Mouse (Mus musculus): ENCODE results near the gene Acss1. TPM values are rescaled to one million over a fixed set of nuclear protein-coding genes. Genes with fewer than 3 reads are reported as not detected.
A peak's percentile ranks its signal among the peaks of the same experiment; 100 is the strongest.

Acss1 gene
- polyA plus RNA-seq, 1 experiment from 2014 or later: 11.3 TPM

DNA sequence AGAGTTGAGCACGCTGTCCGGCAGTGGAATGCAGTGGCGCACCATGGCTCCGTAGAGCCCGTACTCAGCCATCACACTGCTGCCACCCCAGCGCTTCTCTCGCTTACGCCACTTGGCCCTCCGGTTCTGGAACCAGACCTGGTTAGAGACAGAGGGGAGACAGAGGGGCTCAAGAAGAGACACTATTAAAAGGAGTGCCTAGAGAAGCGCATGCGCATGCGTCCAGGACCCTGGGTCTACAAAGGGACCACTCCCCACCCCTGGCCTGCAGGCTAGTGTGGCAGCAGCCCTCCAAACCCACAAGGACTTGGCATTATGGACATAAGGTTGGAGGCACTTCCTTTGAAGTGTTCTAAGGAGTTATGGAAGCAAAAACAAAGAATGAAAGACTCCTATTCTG, 16.2 kb upstream of the Acss1 start:
- no peak overlapping the region for H3K27ac ChIP-seq (ENCODE audit: low read length)
- no peak overlapping the region for H3K4me2 ChIP-seq (ENCODE audit: low read depth, low read length)
- no peak for ATAC-seq (ENCODE audit: low read depth)
- no peaks in the 10 kb centered on the region for H3K9me3 ChIP-seq (ENCODE audit: control insufficient read depth, low read length)
- WGBS: 77% methylated on average over 12 of the region's 12 CpGs
- H3K27me3 ChIP-seq (ENCODE audit: control insufficient read depth, insufficient read depth, low read depth, low read length): peaks cover 30% of the 10 kb centered on the region
- H3K4me1 ChIP-seq (replicated peaks; ENCODE audit: control insufficient read depth, insufficient read depth, low read length): 0 out of 2 replicates have a peak, but pooled peaks cover 3% of the 10 kb centered on the region
- no peak overlapping the region for H3K4me3 ChIP-seq (ENCODE audit: low read length)
- no peaks in the 10 kb centered on the region for H3K36me3 ChIP-seq (ENCODE audit: control insufficient read depth, insufficient read depth, low read length)
- no peak overlapping the region for H3K9ac ChIP-seq (ENCODE audit: low read length)

GRCm38 (mm10) chr2:150681581-150681980, 13.3 kb upstream of the Acss1 start:
- H3K27ac ChIP-seq (ENCODE audit: low read length): no peak overlapping the region
- no peaks in the 10 kb centered on the region for H3K4me1 ChIP-seq (replicated peaks; ENCODE audit: control insufficient read depth, insufficient read depth, low read length)
- H3K9ac ChIP-seq (ENCODE audit: low read length): no peak overlapping the region
- H3K9me3 ChIP-seq (ENCODE audit: control insufficient read depth, low read length): no peaks in the 10 kb centered on the region
- WGBS: 41% methylated on average over 4 of the region's 4 CpGs
- no peak overlapping the region for H3K4me2 ChIP-seq (ENCODE audit: low read depth, low read length)
- H3K36me3 ChIP-seq (ENCODE audit: control insufficient read depth, insufficient read depth, low read length): no peaks in the 10 kb centered on the region
- ATAC-seq (ENCODE audit: low read depth): no peak
- no peak overlapping the region for H3K4me3 ChIP-seq (ENCODE audit: low read length)
- peaks cover 4% of the 10 kb centered on the region for H3K27me3 ChIP-seq (ENCODE audit: control insufficient read depth, insufficient read depth, low read depth, low read length)

- H3K4me2 ChIP-seq (ENCODE audit: low read depth, low read length): no peak overlapping the region
- 0% methylated on average over 3 of the region's 3 CpGs for WGBS
- ATAC-seq (ENCODE audit: low read depth): no peak
- H3K36me3 ChIP-seq (ENCODE audit: control insufficient read depth, insufficient read depth, low read length): no peaks in the 10 kb centered on the region
- H3K9ac ChIP-seq (ENCODE audit: low read length): no peak overlapping the region
- H3K4me3 ChIP-seq (ENCODE audit: low read length): no peak overlapping the region
- H3K27me3 ChIP-seq (ENCODE audit: control insufficient read depth, insufficient read depth, low read depth, low read length): no peaks in the 10 kb centered on the region
- no peaks in the 10 kb centered on the region for H3K9me3 ChIP-seq (ENCODE audit: control insufficient read depth, low read length)
- no peak overlapping the region for H3K27ac ChIP-seq (ENCODE audit: low read length)
- no peaks in the 10 kb centered on the region for H3K4me1 ChIP-seq (replicated peaks; ENCODE audit: control insufficient read depth, insufficient read depth, low read length)
Observed at GRCm38 (mm10) chr2:150678392-150678791, 10.1 kb upstream of the Acss1 start.

GRCm38 (mm10) chr2:150675525-150675924, 7.2 kb upstream of the Acss1 start:
- no peak overlapping the region for H3K27ac ChIP-seq (ENCODE audit: low read length)
- no peak for ATAC-seq (ENCODE audit: low read depth)
- no peak overlapping the region for H3K4me2 ChIP-seq (ENCODE audit: low read depth, low read length)
- H3K9ac ChIP-seq (ENCODE audit: low read length): no peak overlapping the region
- H3K36me3 ChIP-seq (ENCODE audit: control insufficient read depth, insufficient read depth, low read length): no peaks in the 10 kb centered on the region
- WGBS: 17% methylated on average over 1 of the region's 1 CpGs
- H3K4me3 ChIP-seq (ENCODE audit: low read length): no peak overlapping the region
- H3K9me3 ChIP-seq (ENCODE audit: control insufficient read depth, low read length): no peaks in the 10 kb centered on the region
- no peaks in the 10 kb centered on the region for H3K27me3 ChIP-seq (ENCODE audit: control insufficient read depth, insufficient read depth, low read depth, low read length)
- no peaks in the 10 kb centered on the region for H3K4me1 ChIP-seq (replicated peaks; ENCODE audit: control insufficient read depth, insufficient read depth, low read length)

DNA sequence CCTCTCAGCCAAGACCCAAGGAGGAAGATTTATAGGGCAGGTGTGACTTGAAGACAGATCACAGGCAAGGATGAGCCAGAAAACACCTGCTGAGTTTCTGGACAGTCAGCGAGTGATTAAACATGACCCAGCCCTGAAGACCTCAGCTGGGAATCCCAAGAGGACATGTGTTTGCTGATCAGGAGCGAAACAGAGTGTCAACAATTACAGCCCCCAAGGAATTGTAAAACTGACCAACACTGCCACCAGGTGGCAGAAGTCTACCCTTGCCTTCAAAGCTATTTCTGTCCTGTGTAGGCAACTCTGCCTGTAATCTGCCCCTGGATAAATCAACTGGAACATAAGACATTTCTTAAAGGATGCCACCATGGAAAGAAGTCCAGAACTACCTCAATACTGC, 6.6 kb upstream of the Acss1 start:
- H3K4me3 ChIP-seq (ENCODE audit: low read length): no peak overlapping the region
- no peaks in the 10 kb centered on the region for H3K9me3 ChIP-seq (ENCODE audit: control insufficient read depth, low read length)
- H3K9ac ChIP-seq (ENCODE audit: low read length): no peak overlapping the region
- H3K27me3 ChIP-seq (ENCODE audit: control insufficient read depth, insufficient read depth, low read depth, low read length): no peaks in the 10 kb centered on the region
- H3K4me1 ChIP-seq (replicated peaks; ENCODE audit: control insufficient read depth, insufficient read depth, low read length): no peaks in the 10 kb centered on the region
- H3K27ac ChIP-seq (ENCODE audit: low read length): no peak overlapping the region
- no peaks in the 10 kb centered on the region for H3K36me3 ChIP-seq (ENCODE audit: control insufficient read depth, insufficient read depth, low read length)
- 2% methylated on average over 2 of the region's 2 CpGs for WGBS
- no peak overlapping the region for H3K4me2 ChIP-seq (ENCODE audit: low read depth, low read length)
- ATAC-seq (ENCODE audit: low read depth): peak; percentile 48

DNA sequence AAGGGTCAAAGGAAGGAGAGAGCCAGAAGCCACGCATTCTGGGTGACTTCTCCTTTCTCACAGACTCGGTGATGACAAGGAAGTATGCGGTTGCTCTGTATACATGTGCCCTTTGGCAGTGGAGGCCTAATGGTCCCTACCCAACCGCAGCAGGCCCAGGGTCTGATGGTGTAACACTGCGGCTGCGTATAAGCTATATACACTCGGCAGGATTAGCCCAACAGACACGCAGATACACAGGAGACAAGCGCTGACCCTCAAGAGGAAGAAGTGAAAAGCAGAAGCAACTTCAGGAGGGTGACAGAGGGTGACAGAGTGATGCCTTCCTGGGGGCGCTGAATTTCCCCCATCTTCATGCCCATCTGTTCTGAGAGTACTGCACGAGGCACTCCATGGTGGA, 5.6 kb upstream of the Acss1 start:
- ATAC-seq (ENCODE audit: low read depth): no peak; the same call in 1 of the 2 replicates
- H3K27me3 ChIP-seq (ENCODE audit: control insufficient read depth, insufficient read depth, low read depth, low read length): no peaks in the 10 kb centered on the region
- no peak overlapping the region for H3K9ac ChIP-seq (ENCODE audit: low read length)
- H3K9me3 ChIP-seq (ENCODE audit: control insufficient read depth, low read length): no peaks in the 10 kb centered on the region
- H3K36me3 ChIP-seq (ENCODE audit: control insufficient read depth, insufficient read depth, low read length): no peaks in the 10 kb centered on the region
- no peak overlapping the region for H3K4me2 ChIP-seq (ENCODE audit: low read depth, low read length)
- peaks cover 4% of the 10 kb centered on the region for H3K4me1 ChIP-seq (replicated peaks; ENCODE audit: control insufficient read depth, insufficient read depth, low read length)
- H3K27ac ChIP-seq (ENCODE audit: low read length): no peak overlapping the region
- no peak overlapping the region for H3K4me3 ChIP-seq (ENCODE audit: low read length)
- 81% methylated on average over 11 of the region's 11 CpGs for WGBS

- Histone ChIP-seq H3K4me1 (replicated peaks; ENCODE audit: control insufficient read depth, insufficient read depth, low read length) (peaks cover 16% of the 10 kb centered on the region), H3K4me3 (ENCODE audit: low read length) (no peak overlapping the region), H3K27me3 (ENCODE audit: control insufficient read depth, insufficient read depth, low read depth, low read length) (peaks cover 2% of the 10 kb centered on the region; the same call in 1 of the 2 replicates), H3K9ac (ENCODE audit: low read length) (no peak overlapping the region), H3K9me3 (ENCODE audit: control insufficient read depth, low read length) (no peaks in the 10 kb centered on the region), H3K4me2 (ENCODE audit: low read depth, low read length) (no peak overlapping the region), H3K36me3 (ENCODE audit: control insufficient read depth, insufficient read depth, low read length) (no peaks in the 10 kb centered on the region), H3K27ac (ENCODE audit: low read length) (no peak overlapping the region)
- ATAC-seq (ENCODE audit: low read depth): no peak
- 62% methylated on average over 8 of the region's 8 CpGs for WGBS
Observed at GRCm38 (mm10) chr2:150671609-150672290, 3.5 kb upstream of the Acss1 start.

GRCm38 (mm10) chr2:150670926-150671325, 2.6 kb upstream of the Acss1 start:
- no peak overlapping the region for H3K9ac ChIP-seq (ENCODE audit: low read length)
- peaks cover 2% of the 10 kb centered on the region; the same call in 1 of the 2 replicates for H3K27me3 ChIP-seq (ENCODE audit: control insufficient read depth, insufficient read depth, low read depth, low read length)
- ATAC-seq (ENCODE audit: low read depth): no peak
- 75% methylated on average over 1 of the region's 1 CpGs for whole genome bisulfite sequencing
- no peak overlapping the region for H3K4me2 ChIP-seq (ENCODE audit: low read depth, low read length)
- peaks cover 16% of the 10 kb centered on the region for H3K4me1 ChIP-seq (replicated peaks; ENCODE audit: control insufficient read depth, insufficient read depth, low read length)
- H3K9me3 ChIP-seq (ENCODE audit: control insufficient read depth, low read length): no peaks in the 10 kb centered on the region
- H3K4me3 ChIP-seq (ENCODE audit: low read length): no peak overlapping the region
- no peak overlapping the region for H3K27ac ChIP-seq (ENCODE audit: low read length)
- no peaks in the 10 kb centered on the region for H3K36me3 ChIP-seq (ENCODE audit: control insufficient read depth, insufficient read depth, low read length)

DNA sequence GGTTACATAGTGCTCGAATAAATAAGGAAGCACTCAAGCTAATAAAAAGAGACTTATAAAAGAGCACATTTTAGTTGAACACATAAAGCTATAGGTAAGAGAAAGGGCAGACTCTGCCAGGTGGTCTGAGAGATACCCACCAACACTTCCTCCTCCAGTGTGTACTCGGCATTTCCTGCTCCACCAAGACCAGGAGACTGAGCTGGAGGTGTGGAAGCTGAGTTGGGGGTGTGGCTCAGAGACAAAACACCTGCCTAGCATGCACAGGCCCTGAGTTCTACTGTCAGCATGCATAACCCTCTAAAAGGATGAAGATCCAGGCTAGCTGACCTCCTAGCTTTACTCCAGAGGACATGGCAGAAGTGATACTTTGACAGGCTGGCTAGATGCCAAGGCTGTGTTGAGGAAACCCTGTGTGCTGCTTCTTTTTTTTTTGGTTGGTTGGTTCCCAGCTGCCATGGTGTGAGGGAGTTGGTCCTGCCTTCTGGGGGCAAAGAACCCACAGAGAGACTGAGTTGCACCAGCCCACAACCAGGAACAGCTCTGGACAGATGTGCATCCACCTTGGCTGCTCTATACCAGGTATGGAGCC, 1.2 kb upstream of the Acss1 start:
- Histone ChIP-seq H3K36me3 (ENCODE audit: control insufficient read depth, insufficient read depth, low read length) (no peaks in the 10 kb centered on the region), H3K27ac (ENCODE audit: low read length) (peak overlapping the region; percentile 67), H3K4me2 (ENCODE audit: low read depth, low read length) (no peak overlapping the region), H3K9me3 (ENCODE audit: control insufficient read depth, low read length) (no peaks in the 10 kb centered on the region), H3K9ac (ENCODE audit: low read length) (no peak overlapping the region), H3K4me3 (ENCODE audit: low read length) (no peak overlapping the region), H3K4me1 (replicated peaks; ENCODE audit: control insufficient read depth, insufficient read depth, low read length) (peaks cover 16% of the 10 kb centered on the region), H3K27me3 (ENCODE audit: control insufficient read depth, insufficient read depth, low read depth, low read length) (peaks cover 2% of the 10 kb centered on the region; the same call in 1 of the 2 replicates)
- WGBS: 65% methylated on average over 2 of the region's 2 CpGs
- ATAC-seq (ENCODE audit: low read depth): no peak

Measured in lung, embryonic 16.5 days (tissue).